Mouse (Mus musculus): Measurements from ENCODE around the gene Pfkm. TPM values are rescaled to one million over a fixed set of nuclear protein-coding genes. Genes with fewer than 3 reads are reported as not detected.

Gene Pfkm
- total and polyA plus RNA-seq, 2 experiments from 2014 or later: 91.5 to 97.3 TPM

DNA sequence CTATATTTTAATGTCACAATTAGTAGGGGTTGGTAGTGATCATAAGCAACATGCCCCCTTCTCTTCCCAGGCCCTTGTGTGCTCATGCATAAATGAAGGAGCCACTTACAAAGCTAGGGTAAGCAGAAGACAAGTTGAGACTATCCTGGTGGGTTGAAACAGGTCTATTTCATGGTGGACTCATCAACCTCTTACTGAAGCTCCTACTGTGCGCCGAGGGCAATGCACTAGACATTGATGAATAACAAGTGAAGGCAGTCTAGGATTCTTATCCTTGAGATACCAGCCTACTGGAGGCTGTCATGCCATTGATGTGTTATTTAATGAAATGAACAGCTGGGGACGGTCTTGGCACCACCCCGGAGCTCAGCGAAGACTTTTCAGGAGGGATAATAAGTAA, 62.9 kb downstream of the Pfkm start:
- WGBS: 84% methylated on average over 5 of the region's 5 CpGs
- Histone ChIP-seq H3K4me2 (ENCODE audit: low read depth, low read length) (no peak overlapping the region), H3K36me3 (ENCODE audit: insufficient read depth, low read length) (no peaks in the 10 kb centered on the region), H3K27me3 (ENCODE audit: insufficient read depth, low read length) (no peaks in the 10 kb centered on the region), H3K9me3 (ENCODE audit: low read length) (no peaks in the 10 kb centered on the region), H3K4me3 (ENCODE audit: low read length) (no peak overlapping the region), H3K9ac (replicated peaks; ENCODE audit: low read length) (no peak overlapping the region), H3K4me1 (ENCODE audit: insufficient read depth, low read length) (no peaks in the 10 kb centered on the region), H3K27ac (no peak overlapping the region)
- DNase-seq (ENCODE audit: low spot score): no peak
- ATAC-seq: no peak
- TF ChIP-seq CTCF (IDR thresholded peaks at IDR 0.05; ENCODE audit: low read depth): no peak

DNA sequence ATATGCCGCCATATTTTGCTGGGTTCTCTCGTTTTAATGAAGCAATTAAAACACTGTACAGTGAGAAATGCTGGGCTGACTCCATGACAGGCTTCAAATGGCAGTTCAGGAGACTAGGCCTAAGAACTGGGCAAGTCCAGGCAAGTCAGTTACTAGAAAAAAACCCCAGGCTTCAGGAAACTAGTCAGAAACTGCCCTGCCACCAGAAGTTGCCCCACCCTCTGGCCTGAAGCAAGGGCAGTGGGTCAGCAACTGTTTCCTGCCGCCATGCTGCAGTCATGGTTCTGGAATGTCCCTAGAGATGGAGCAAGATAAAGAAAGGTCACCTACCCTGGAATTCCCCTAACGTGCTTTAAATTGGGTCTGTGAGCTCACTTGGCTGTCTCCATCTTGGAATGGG, 63.6 kb downstream of the Pfkm start:
- Histone ChIP-seq H3K36me3 (ENCODE audit: insufficient read depth, low read length) (no peaks in the 10 kb centered on the region), H3K4me1 (ENCODE audit: insufficient read depth, low read length) (no peaks in the 10 kb centered on the region), H3K4me3 (ENCODE audit: low read length) (no peak overlapping the region), H3K9ac (replicated peaks; ENCODE audit: low read length) (no peak overlapping the region), H3K9me3 (ENCODE audit: low read length) (no peaks in the 10 kb centered on the region), H3K27ac (no peak overlapping the region), H3K4me2 (ENCODE audit: low read depth, low read length) (no peak overlapping the region), H3K27me3 (ENCODE audit: insufficient read depth, low read length) (no peaks in the 10 kb centered on the region)
- DNase-seq (ENCODE audit: low spot score) (no peak), ATAC-seq (no peak)
- TF ChIP-seq CTCF (IDR thresholded peaks at IDR 0.05; ENCODE audit: low read depth): no peak
- 72% methylated on average over 4 of the region's 4 CpGs for WGBS

DNA sequence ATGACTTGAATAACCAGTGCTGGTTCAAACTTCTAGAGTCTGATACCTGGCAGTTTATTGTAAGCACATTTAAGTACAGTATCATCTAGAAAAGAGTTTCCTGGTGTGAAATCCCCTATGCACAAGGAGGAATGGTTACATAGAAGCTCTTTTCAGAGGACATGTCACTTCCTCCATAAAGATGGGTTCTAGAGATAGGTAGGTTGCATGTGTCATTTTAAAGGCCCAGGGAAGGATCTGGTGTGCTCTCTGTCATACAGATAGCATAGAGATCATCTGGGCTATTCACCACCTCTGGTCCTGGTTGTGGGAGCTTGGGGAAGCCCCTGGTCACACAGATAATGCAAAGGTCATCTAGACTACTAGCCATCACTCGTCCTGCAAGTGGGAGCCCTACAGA, 64.9 kb downstream of the Pfkm start:
- Histone ChIP-seq H3K27me3 (ENCODE audit: insufficient read depth, low read length) (no peaks in the 10 kb centered on the region), H3K9ac (replicated peaks; ENCODE audit: low read length) (no peak overlapping the region), H3K4me3 (ENCODE audit: low read length) (no peak overlapping the region), H3K9me3 (ENCODE audit: low read length) (no peaks in the 10 kb centered on the region), H3K4me1 (ENCODE audit: insufficient read depth, low read length) (no peaks in the 10 kb centered on the region), H3K36me3 (ENCODE audit: insufficient read depth, low read length) (no peaks in the 10 kb centered on the region), H3K4me2 (ENCODE audit: low read depth, low read length) (no peak overlapping the region), H3K27ac (no peak overlapping the region)
- DNase-seq (ENCODE audit: low spot score) (no peak), ATAC-seq (no peak)
- 91% methylated on average over 1 of the region's 1 CpGs for WGBS
- no peak for TF ChIP-seq CTCF (IDR thresholded peaks at IDR 0.05; ENCODE audit: low read depth)

DNA sequence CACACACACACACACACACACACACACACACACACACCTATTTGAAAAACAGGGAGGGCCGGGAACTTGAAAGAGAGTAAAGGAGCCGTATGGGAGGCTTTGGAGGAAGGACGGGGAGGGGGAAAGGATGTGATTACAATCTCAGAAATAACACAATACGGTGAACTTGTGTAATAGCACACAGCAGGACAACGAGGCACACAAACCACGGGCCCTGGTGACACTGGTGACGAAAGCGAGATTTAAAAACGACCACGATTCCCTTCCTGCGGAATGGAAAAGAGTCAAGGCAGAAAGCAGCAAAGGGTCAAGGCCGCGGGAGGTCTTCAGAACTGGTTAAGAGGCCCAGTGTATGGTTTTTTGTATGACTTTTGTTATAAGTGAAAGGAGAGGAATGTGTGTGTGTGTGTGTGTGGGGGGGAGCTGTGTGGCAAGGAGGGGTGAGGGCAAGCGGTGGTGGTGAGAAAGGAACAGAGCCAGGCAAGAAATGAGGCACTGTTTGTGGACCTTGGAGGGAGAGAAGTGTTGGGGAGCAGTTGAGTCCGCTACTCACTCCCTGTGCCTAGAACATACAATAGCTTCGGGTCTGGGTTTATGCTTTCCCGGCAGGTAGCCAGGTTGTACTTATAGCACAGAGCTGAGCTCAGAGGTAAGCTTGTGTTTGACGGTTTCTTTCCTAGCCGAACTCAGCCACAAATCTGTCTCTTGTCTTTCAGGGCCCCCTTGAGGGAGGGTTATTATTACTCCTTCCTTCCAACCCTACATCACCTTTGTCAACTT, 68.8 kb downstream of the Pfkm start:
- H3K27ac ChIP-seq: no peak overlapping the region
- H3K4me1 ChIP-seq (ENCODE audit: insufficient read depth, low read length): no peaks in the 10 kb centered on the region
- no peak overlapping the region for H3K9ac ChIP-seq (replicated peaks; ENCODE audit: low read length)
- H3K4me3 ChIP-seq (ENCODE audit: low read length): no peak overlapping the region
- TF ChIP-seq CTCF (IDR thresholded peaks at IDR 0.05; ENCODE audit: low read depth): no peak
- H3K36me3 ChIP-seq (ENCODE audit: insufficient read depth, low read length): no peaks in the 10 kb centered on the region
- DNase-seq (ENCODE audit: low spot score) (no peak), ATAC-seq (no peak)
- no peaks in the 10 kb centered on the region for H3K27me3 ChIP-seq (ENCODE audit: insufficient read depth, low read length)
- no peak overlapping the region for H3K4me2 ChIP-seq (ENCODE audit: low read depth, low read length)
- no peaks in the 10 kb centered on the region for H3K9me3 ChIP-seq (ENCODE audit: low read length)
- WGBS: 50% methylated on average over 19 of the region's 19 CpGs

DNA sequence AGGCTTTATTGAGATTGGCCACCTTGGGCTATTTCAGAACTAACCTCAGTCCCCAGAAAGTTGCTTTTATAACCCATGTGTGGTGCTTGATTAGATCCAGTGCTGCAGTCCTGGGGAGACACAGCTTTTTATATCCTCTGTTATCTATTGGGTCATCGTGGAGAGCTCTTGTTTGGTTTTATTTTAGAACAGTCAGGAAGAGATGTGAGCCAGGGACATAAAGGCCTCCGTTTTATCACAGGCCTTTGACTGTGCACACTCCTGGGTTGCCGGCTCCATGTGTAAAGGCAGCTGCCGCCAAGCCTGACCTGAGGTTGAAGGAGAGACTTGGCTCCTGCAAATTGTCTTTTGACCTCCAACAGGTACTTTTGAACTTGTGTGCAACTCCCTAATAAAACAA, 70.2 kb downstream of the Pfkm start:
- Histone ChIP-seq H3K27me3 (ENCODE audit: insufficient read depth, low read length) (no peaks in the 10 kb centered on the region), H3K4me2 (ENCODE audit: low read depth, low read length) (no peak overlapping the region), H3K36me3 (ENCODE audit: insufficient read depth, low read length) (no peaks in the 10 kb centered on the region), H3K27ac (no peak overlapping the region), H3K4me3 (ENCODE audit: low read length) (no peak overlapping the region), H3K9ac (replicated peaks; ENCODE audit: low read length) (no peak overlapping the region), H3K9me3 (ENCODE audit: low read length) (no peaks in the 10 kb centered on the region), H3K4me1 (ENCODE audit: insufficient read depth, low read length) (no peaks in the 10 kb centered on the region)
- ATAC-seq (no peak), DNase-seq (ENCODE audit: low spot score) (no peak)
- no peak for TF ChIP-seq CTCF (IDR thresholded peaks at IDR 0.05; ENCODE audit: low read depth)
- WGBS: 67% methylated on average over 4 of the region's 4 CpGs

DNA sequence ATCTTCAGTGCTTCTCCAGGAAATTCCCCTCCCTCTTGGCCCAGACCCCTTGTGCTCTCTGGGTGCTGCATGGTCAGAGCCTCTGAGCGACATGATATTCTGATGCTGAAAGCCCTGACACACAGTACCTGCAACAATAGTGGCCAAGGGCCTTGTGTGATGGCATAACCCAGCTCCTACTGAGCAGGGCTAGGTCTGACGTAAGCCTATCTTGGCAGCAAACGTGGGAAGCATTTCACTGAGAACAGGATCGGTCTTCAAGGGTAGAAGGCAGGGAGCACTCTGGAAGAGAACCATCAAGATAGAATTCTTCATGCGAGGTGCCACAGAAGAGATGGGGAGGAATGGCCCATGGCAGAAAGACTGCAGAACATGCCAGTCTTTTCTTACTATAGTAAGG, 73.1 kb downstream of the Pfkm start, which contains the start of gene Asb8:
Gene Asb8 (minus strand): TSS at position 101 of the 400 bp plus-strand sequence.
- TF ChIP-seq CTCF (IDR thresholded peaks at IDR 0.05; ENCODE audit: low read depth): no peak
- DNase-seq (ENCODE audit: low spot score): no peak
- peak within 1 kb of the TSS; percentile 77 for H3K4me2 ChIP-seq (ENCODE audit: low read depth, low read length)
- H3K27ac ChIP-seq: no peak within 1 kb of the TSS
- peaks cover under 1% of the 10 kb centered on the region; the same call in 1 of the 2 replicates for H3K4me1 ChIP-seq (ENCODE audit: insufficient read depth, low read length)
- H3K9me3 ChIP-seq (ENCODE audit: low read length): no peaks in the 10 kb centered on the region
- no peak within 1 kb of the TSS for H3K9ac ChIP-seq (replicated peaks; ENCODE audit: low read length)
- no peaks in the 10 kb centered on the region for H3K36me3 ChIP-seq (ENCODE audit: insufficient read depth, low read length)
- no peak within 1 kb of the TSS for H3K4me3 ChIP-seq (ENCODE audit: low read length)
- 83% methylated on average over 5 of the region's 5 CpGs for WGBS
- H3K27me3 ChIP-seq (ENCODE audit: insufficient read depth, low read length): no peaks in the 10 kb centered on the region
- ATAC-seq: no peak

DNA sequence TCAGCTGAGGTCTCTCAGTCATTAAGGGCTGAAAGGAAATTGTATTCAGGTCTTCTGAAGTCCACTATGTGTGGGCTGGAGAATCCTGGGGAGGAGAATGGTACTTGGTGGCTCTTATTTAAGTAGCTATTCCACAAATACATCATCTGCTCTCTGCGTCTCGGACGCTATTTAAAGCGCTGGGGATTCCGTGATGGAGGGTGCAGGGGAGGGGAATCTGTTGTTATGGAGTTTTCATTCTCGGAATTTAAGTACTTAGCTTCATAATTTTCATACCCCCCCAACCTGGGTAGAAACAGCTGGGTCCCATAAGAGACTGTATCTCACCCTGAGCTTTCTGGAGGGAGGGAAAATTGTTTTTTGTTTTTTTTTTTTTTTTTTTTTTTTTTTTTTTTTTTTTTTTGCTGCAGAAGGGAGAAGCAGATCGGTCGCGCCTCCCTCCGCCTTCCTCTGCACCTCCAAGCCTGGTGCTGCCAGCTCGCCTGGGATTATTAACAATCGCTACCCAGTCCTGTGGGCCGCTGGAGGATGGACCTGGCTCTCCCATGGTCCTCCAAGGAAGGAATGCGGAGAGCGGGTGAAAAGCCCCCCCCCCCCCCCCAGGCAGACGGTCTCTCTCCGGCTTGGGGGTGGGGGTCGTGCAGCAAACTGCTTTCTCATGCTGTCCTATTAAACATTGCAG, 74.7 kb downstream of the Pfkm start, which contains the start of gene Ccdc184:
Gene Ccdc184 (plus strand): TSS at position 196 of the 682 bp plus-strand sequence.
- peak; percentile 45 for DNase-seq (ENCODE audit: low spot score)
- peak within 1 kb of the TSS; percentile 83 for H3K27ac ChIP-seq
- peak within 1 kb of the TSS; percentile 77 for H3K4me2 ChIP-seq (ENCODE audit: low read depth, low read length)
- H3K9me3 ChIP-seq (ENCODE audit: low read length): no peaks in the 10 kb centered on the region
- no peaks in the 10 kb centered on the region for H3K27me3 ChIP-seq (ENCODE audit: insufficient read depth, low read length)
- peak; percentile 70 for ATAC-seq
- H3K4me1 ChIP-seq (ENCODE audit: insufficient read depth, low read length): peaks cover 6% of the 10 kb centered on the region; the same call in 1 of the 2 replicates
- H3K36me3 ChIP-seq (ENCODE audit: insufficient read depth, low read length): no peaks in the 10 kb centered on the region
- 0% methylated on average over 17 of the region's 18 CpGs for WGBS
- peak within 1 kb of the TSS; percentile 58 for H3K4me3 ChIP-seq (ENCODE audit: low read length)
- no peak for TF ChIP-seq CTCF (IDR thresholded peaks at IDR 0.05; ENCODE audit: low read depth)
- H3K9ac ChIP-seq (replicated peaks; ENCODE audit: low read length): peak within 1 kb of the TSS; percentile 71
